Comparison of ENCODE assay signal across 7 mouse cellular contexts in the genomic region with DNA sequence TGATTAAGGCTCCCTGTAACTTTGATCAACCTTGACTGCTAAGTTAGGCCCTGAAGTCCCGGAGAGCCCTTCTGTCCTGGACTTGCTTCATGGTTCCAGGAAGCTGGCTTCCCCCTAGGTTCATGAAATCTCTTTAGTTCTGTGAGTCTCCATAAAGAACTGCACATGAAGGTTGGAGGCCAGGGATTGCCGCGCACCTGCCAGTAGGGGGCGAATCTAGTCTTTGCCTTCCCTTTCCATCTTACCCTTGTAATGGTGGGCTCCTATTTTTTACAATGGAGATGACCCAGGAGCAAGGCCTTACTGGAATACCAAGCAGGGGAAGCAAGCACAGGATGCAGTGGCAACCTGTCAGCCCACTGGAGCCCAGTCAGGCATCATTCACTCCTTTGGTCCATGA. TPM values are rescaled to one million over a fixed set of nuclear protein-coding genes. Genes with fewer than 3 reads are reported as not detected.
DNase-seq lines count a peak whose midpoint lies in the region; TF ChIP-seq lines count a peak whose summit lies in the region.

No protein-coding gene starts in this region.

- no peaks in the 10 kb centered on the region for H3K9me3 ChIP-seq in limb, embryonic 10.5 days (replicated peaks)

- no peak for DNase-seq in layer of hippocampus, adult 2 months (ENCODE audit: low spot score in 2 of 2)
- DNase-seq in layer of hippocampus, adult 9-11 months = no peak
- peak; percentile 39 for DNase-seq in T-cell, adult 2 months (ENCODE audit: low spot score)
- DNase-seq in limb, embryonic 10.5 days (ENCODE audit: low spot score) = peak; percentile 39
- DNase-seq in spleen, postnatal 4 days (ENCODE audit: low spot score in 2 of 2) = peak; percentile 34 to 74
- DNase-seq in testis, postnatal 14 days (ENCODE audit: low spot score) = no peak
- no peak for DNase-seq in left cerebral cortex, adult 18-20 months (ENCODE audit: low spot score in 2 of 2)

- H3K36me3 ChIP-seq in limb, embryonic 10.5 days = no peaks in the 10 kb centered on the region

- no peaks in the 10 kb centered on the region for H3K27me3 ChIP-seq in limb, embryonic 10.5 days (ENCODE audit: low read depth, poor library complexity, severe bottlenecking)

- no peak overlapping the region for H3K4me3 ChIP-seq in layer of hippocampus, adult 2 months
- no peak overlapping the region for H3K4me3 ChIP-seq in limb, embryonic 10.5 days

- H3K4me1 ChIP-seq in limb, embryonic 10.5 days = no peaks in the 10 kb centered on the region

- no peak overlapping the region for H3K27ac ChIP-seq in layer of hippocampus, adult 2 months
- no peak overlapping the region for H3K27ac ChIP-seq in limb, embryonic 10.5 days

- 44% methylated on average over 4 of the region's 4 CpGs for WGBS in limb, embryonic 10.5 days

- peak; percentile 77 for TF ChIP-seq CTCF in layer of hippocampus, adult 2 months (conservative IDR thresholded peaks at IDR 0.05)

RNA-seq across cellular contexts. Expression of a gene that starts 40.0 kb away (rescaled TPM):
- total RNA-seq in layer of hippocampus, adult 2 months (2021) = 10 to 100 TPM; 10.3 to 11.0 TPM
- polyA plus RNA-seq in limb, embryonic 10.5 days (2016; fragmentation: Nextera tagmentation; extraction: Ambion mirVana) = 9.3 TPM in 2 replicates
- 10 to 100 TPM in 1 of 2 experiments, 1 to 10 TPM in 1; 9.4 to 10.2 TPM for total RNA-seq in left cerebral cortex, adult 18-20 months (2021)

RNA-seq across cellular contexts. Expression of a gene that starts 47.8 kb away (rescaled TPM):
- total RNA-seq in layer of hippocampus, adult 2 months (2021) = 100 to 1,000 TPM; 108 to 111 TPM
- 19.8 and 22.2 TPM in 2 replicates for polyA plus RNA-seq in limb, embryonic 10.5 days (2016; fragmentation: Nextera tagmentation; extraction: Ambion mirVana)
- 100 to 1,000 TPM in 1 of 2 experiments, 10 to 100 TPM in 1; 96.5 to 103 TPM for total RNA-seq in left cerebral cortex, adult 18-20 months (2021)

Comparison
In these comparisons a context has a peak if more than half of its experiments do, and no peak if none do; other contexts are left out.
1. DNase-seq: peak in T-cell, adult 2 months (single experiment), limb, embryonic 10.5 days (single experiment) and spleen, postnatal 4 days (2 of 2); none in layer of hippocampus, adult 2 months (0 of 2), layer of hippocampus, adult 9-11 months (single experiment), testis, postnatal 14 days (single experiment) and left cerebral cortex, adult 18-20 months (0 of 2).